Comparison of ENCODE assay signal across 9 mouse cellular contexts in genomic region chr13:112287571-112288224, GRCm38 (mm10). TPM values are rescaled to one million over a fixed set of nuclear protein-coding genes. Genes with fewer than 3 reads are reported as not detected.
DNase-seq lines count a peak whose midpoint lies in the region; ATAC-seq and TF ChIP-seq lines count a peak whose summit lies in the region.
"Had no signal": no experiment of that assay in that cellular context is flagged by ENCODE, and none has a peak within 500 bp of the region (broad histone marks: within the 10 kb centered on the region; RNA-seq: fewer than 3 reads in every experiment).

No protein-coding gene starts in this region.

- no peaks in the 10 kb centered on the region for H3K79me2 ChIP-seq in heart, adult 2 months (replicated peaks; ENCODE audit: control insufficient read depth, insufficient read depth, low read length)

- 42% methylated on average over 6 of the region's 6 CpGs for WGBS in heart, embryonic 16.5 days
- WGBS in heart, adult 2 months, result 46% methylated on average over 6 of the region's 6 CpGs
- WGBS in hindbrain, embryonic 14.5 days, result 60% methylated on average over 6 of the region's 6 CpGs
- WGBS in midbrain, embryonic 10.5 days, result 73% methylated on average over 6 of the region's 6 CpGs

- no peak for TF ChIP-seq CTCF in heart, adult 2 months (IDR thresholded peaks at IDR 0.05)

- no peak for DNase-seq in heart, adult 2 months
- DNase-seq in hindbrain, embryonic 14.5 days (ENCODE audit: low spot score), result peak; percentile 35
- DNase-seq in midbrain, embryonic 10.5 days (ENCODE audit: low spot score), result no peak
- no peak for DNase-seq in urinary bladder, postnatal 10 days (ENCODE audit: low spot score)
- DNase-seq in urinary bladder, postnatal 14 days (ENCODE audit: low spot score), result no peak
- no peak for DNase-seq in urinary bladder, adult 2 months (ENCODE audit: low spot score)

- no peaks in the 10 kb centered on the region for H3K27me3 ChIP-seq in heart, embryonic 16.5 days (ENCODE audit: control insufficient read depth, insufficient read depth, low read length)
- no peaks in the 10 kb centered on the region for H3K27me3 ChIP-seq in heart, adult 2 months (ENCODE audit: control insufficient read depth, insufficient read depth, low read length)
- H3K27me3 ChIP-seq in hindbrain, embryonic 14.5 days (ENCODE audit: control insufficient read depth, insufficient read depth, low read length), result no peaks in the 10 kb centered on the region
- no peaks in the 10 kb centered on the region for H3K27me3 ChIP-seq in midbrain, embryonic 10.5 days (ENCODE audit: low read depth, poor library complexity, severe bottlenecking)

- peak overlapping the region; percentile 79 for H3K4me2 ChIP-seq in heart, embryonic 16.5 days (ENCODE audit: low read depth, low read length)
- peak overlapping the region; percentile 54 for H3K4me2 ChIP-seq in hindbrain, embryonic 14.5 days (replicated peaks)

- H3K4me3 ChIP-seq in heart, embryonic 16.5 days (ENCODE audit: low read length), result peak overlapping the region; percentile 37
- no peak overlapping the region for H3K4me3 ChIP-seq in heart, adult 2 months
- peak overlapping the region; percentile 30; the same call in 1 of the 2 replicates for H3K4me3 ChIP-seq in hindbrain, embryonic 14.5 days (replicated peaks; ENCODE audit: low read length)
- H3K4me3 ChIP-seq in midbrain, embryonic 10.5 days, result peak overlapping the region; percentile 35
- H3K4me3 ChIP-seq: megakaryocyte, embryonic 14.5 days had no signal

- no peak for TF ChIP-seq EP300 in heart, adult 2 months (IDR thresholded peaks at IDR 0.05; ENCODE audit: insufficient read depth, low read depth, low read length)

- H3K36me3 ChIP-seq in heart, embryonic 16.5 days (ENCODE audit: control insufficient read depth, insufficient read depth), result no peaks in the 10 kb centered on the region
- H3K36me3 ChIP-seq in heart, adult 2 months (ENCODE audit: control insufficient read depth, insufficient read depth, low read length), result no peaks in the 10 kb centered on the region
- no peaks in the 10 kb centered on the region for H3K36me3 ChIP-seq in hindbrain, embryonic 14.5 days (replicated peaks; ENCODE audit: control insufficient read depth, insufficient read depth)
- H3K36me3 ChIP-seq in midbrain, embryonic 10.5 days, result no peaks in the 10 kb centered on the region

- peak overlapping the region; percentile 38; the same call in 1 of the 2 replicates for H3K27ac ChIP-seq in heart, embryonic 16.5 days (ENCODE audit: low read length)
- no peak overlapping the region for H3K27ac ChIP-seq in heart, adult 2 months
- peak overlapping the region; percentile 89 for H3K27ac ChIP-seq in hindbrain, embryonic 14.5 days
- H3K27ac ChIP-seq in midbrain, embryonic 10.5 days (replicated peaks), result peak overlapping the region; percentile 46

- peaks cover 18% of the 10 kb centered on the region for H3K4me1 ChIP-seq in heart, embryonic 16.5 days (ENCODE audit: control insufficient read depth, insufficient read depth, low read length)
- no peaks in the 10 kb centered on the region; the same call in 1 of the 2 replicates for H3K4me1 ChIP-seq in heart, adult 2 months (ENCODE audit: control insufficient read depth, insufficient read depth, low read length)
- H3K4me1 ChIP-seq in hindbrain, embryonic 14.5 days (replicated peaks; ENCODE audit: control insufficient read depth, insufficient read depth, low read length), result peaks cover 19% of the 10 kb centered on the region
- H3K4me1 ChIP-seq in midbrain, embryonic 10.5 days, result peaks cover 13% of the 10 kb centered on the region

- peaks cover 6% of the 10 kb centered on the region; the same call in 1 of the 2 replicates for H3K9me3 ChIP-seq in heart, embryonic 16.5 days (replicated peaks; ENCODE audit: control insufficient read depth, low read length)
- H3K9me3 ChIP-seq in hindbrain, embryonic 14.5 days (ENCODE audit: control insufficient read depth, low read length), result no peaks in the 10 kb centered on the region
- no peaks in the 10 kb centered on the region for H3K9me3 ChIP-seq in midbrain, embryonic 10.5 days (replicated peaks)

- no peak for TF ChIP-seq POLR2A in heart, adult 2 months (IDR thresholded peaks at IDR 0.05; ENCODE audit: insufficient read depth, low read depth, low read length)

- intact Hi-C loops in heart, adult 2 months (cut with DNase I), result no loop called here

- 0 out of 2 replicates have a peak, but pooled peaks have one; percentile 10 for ATAC-seq in heart, embryonic 16.5 days (replicated peaks; ENCODE audit: extremely low read depth, insufficient read depth, low FRiP score)
- ATAC-seq in activated CD4-positive, CD25-positive, alpha-beta regulatory T cell, adult 4 months, result peak; percentile 38
- ATAC-seq in hindbrain, embryonic 14.5 days (ENCODE audit: low FRiP score), result peak; percentile 28; the same call in 1 of the 2 replicates

- H3K9ac ChIP-seq in heart, embryonic 16.5 days (ENCODE audit: low read length), result no peak overlapping the region
- H3K9ac ChIP-seq in heart, adult 2 months (ENCODE audit: low read depth, low read length), result no peak overlapping the region
- H3K9ac ChIP-seq in hindbrain, embryonic 14.5 days, result peak overlapping the region; percentile 61

RNA-seq across cellular contexts. Expression of gene Ankrd55, which starts 0.6 kb away (rescaled TPM):
- polyA plus RNA-seq in heart, embryonic 16.5 days (2015; fragmentation: Nextera tagmentation; extraction: Ambion mirVana), result 0.15 and 0.32 TPM in 2 replicates
- 1 to 10 TPM in 1 of 2 experiments, under 1 TPM in 1; 0.57 to 1.6 TPM for total RNA-seq in heart, adult 2 months (2021)
- polyA plus RNA-seq in heart, adult 2 months (2012; rRNA removed), result 0.23 and 0.64 TPM in 2 replicates
- 10 to 100 TPM in 1 of 2 experiments, 1 to 10 TPM in 1; 8.3 to 15.4 TPM for polyA plus RNA-seq in activated CD4-positive, CD25-positive, alpha-beta regulatory T cell, adult 4 months (2017; shearing (Covaris generic))
- 9.2 and 10.9 TPM in 2 replicates for polyA plus RNA-seq in hindbrain, embryonic 14.5 days (2014; fragmentation: Nextera tagmentation; extraction: Ambion mirVana)
- 1.2 and 2.9 TPM in 2 replicates for polyA plus RNA-seq in midbrain, embryonic 10.5 days (2016; fragmentation: Nextera tagmentation; extraction: Ambion mirVana)
- polyA plus RNA-seq in urinary bladder, adult 2 months (2012; rRNA removed), result 0.33 and 0.38 TPM in 2 replicates
